Mouse (Mus musculus): Measurements from ENCODE around the gene Mical3. TPM values are rescaled to one million over a fixed set of nuclear protein-coding genes. Genes with fewer than 3 reads are reported as not detected.

Mical3 gene
- polyA plus RNA-seq, 1 experiment from 2014 or later, result 32.9 TPM

DNA sequence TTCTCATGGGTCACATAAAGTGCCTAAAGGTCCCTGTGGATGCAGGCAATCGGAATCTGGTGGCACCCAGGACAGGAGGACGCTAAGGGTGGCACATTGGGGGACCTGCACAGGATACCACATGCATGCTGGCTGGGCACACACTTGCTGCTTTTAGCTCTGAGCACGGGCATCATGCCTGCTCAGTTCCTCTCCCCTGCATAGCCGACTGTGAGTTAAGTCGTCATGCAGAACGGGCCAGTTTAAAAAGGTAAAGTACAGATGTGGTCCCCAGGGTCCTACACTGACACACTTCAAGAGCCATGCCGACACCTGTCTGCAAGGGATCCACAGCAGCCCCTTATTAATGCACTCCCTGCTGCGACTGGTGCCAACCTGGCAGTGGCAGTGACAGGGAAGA lies 176.6 kb downstream of the Mical3 start:
- Histone ChIP-seq H3K27me3 (replicated peaks; ENCODE audit: control insufficient read depth, insufficient read depth, low read length) (no peaks in the 10 kb centered on the region), H3K4me1 (ENCODE audit: control insufficient read depth, insufficient read depth, low read depth, low read length) (no peaks in the 10 kb centered on the region), H3K4me2 (ENCODE audit: low read length) (no peak overlapping the region), H3K9ac (ENCODE audit: low read depth, low read length) (no peak overlapping the region), H3K4me3 (ENCODE audit: low read length) (no peak overlapping the region), H3K9me3 (ENCODE audit: control insufficient read depth, low read length) (no peaks in the 10 kb centered on the region), H3K36me3 (ENCODE audit: control insufficient read depth, insufficient read depth, low read length) (peaks cover 39% of the 10 kb centered on the region), H3K27ac (ENCODE audit: low read depth, low read length) (no peak overlapping the region)
- no peak for ATAC-seq
- 90% methylated on average over 8 of the region's 8 CpGs for WGBS

DNA sequence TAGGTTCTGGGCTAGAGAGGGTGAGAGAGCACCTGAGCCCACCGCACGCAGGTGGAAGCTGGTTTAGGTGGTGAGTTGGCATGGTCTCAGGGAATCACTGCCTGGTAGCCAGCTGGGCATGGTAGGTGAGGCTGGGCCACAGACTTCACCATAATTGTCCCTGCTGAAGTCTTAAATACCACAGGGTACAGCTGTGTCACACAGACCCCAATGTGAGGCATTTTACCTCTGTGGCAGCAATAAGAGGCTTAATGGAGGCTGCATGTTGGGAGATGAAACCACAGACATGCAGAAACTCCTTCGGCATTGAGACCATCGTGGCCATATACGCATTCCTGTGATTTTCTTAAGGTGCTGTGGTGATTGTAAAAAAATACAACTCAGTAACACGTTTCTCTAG lies 178.3 kb downstream of the Mical3 start:
- peaks cover 28% of the 10 kb centered on the region for H3K36me3 ChIP-seq (ENCODE audit: control insufficient read depth, insufficient read depth, low read length)
- 94% methylated on average over 6 of the region's 6 CpGs for WGBS

DNA sequence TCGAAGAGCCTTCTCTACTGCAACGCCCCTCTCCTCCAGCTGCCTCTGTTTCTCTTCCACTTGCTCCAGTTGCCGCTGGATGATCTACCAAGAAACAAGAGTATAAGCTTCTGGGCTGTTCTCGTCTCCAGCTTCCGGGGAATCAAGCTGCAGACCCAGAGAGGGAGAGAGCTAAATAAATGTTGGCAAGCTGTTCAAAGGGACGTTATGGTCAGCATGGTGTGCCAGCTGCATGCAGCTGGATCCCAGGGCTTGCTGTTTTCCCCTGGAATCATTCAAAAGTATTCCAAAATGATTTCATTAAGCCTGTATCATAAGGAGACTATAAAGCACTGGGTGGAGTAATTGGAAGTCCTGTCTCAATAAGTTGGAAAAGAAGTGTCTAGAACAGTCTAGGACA lies 179.5 kb downstream of the Mical3 start:
- Histone ChIP-seq H3K4me1 (ENCODE audit: control insufficient read depth, insufficient read depth, low read depth, low read length) (no peaks in the 10 kb centered on the region), H3K27ac (ENCODE audit: low read depth, low read length) (no peak overlapping the region), H3K9me3 (ENCODE audit: control insufficient read depth, low read length) (no peaks in the 10 kb centered on the region), H3K4me2 (ENCODE audit: low read length) (no peak overlapping the region), H3K4me3 (ENCODE audit: low read length) (no peak overlapping the region), H3K36me3 (ENCODE audit: control insufficient read depth, insufficient read depth, low read length) (peaks cover 18% of the 10 kb centered on the region), H3K9ac (ENCODE audit: low read depth, low read length) (no peak overlapping the region), H3K27me3 (replicated peaks; ENCODE audit: control insufficient read depth, insufficient read depth, low read length) (no peaks in the 10 kb centered on the region)
- 91% methylated on average over 6 of the region's 6 CpGs for WGBS
- ATAC-seq, result no peak

More for the DNA sequence above, 178.3 kb downstream of the Mical3 start:
- no peak for ATAC-seq
- H3K9ac ChIP-seq (ENCODE audit: low read depth, low read length), result no peak overlapping the region
- H3K4me3 ChIP-seq (ENCODE audit: low read length), result no peak overlapping the region
- H3K27me3 ChIP-seq (replicated peaks; ENCODE audit: control insufficient read depth, insufficient read depth, low read length), result no peaks in the 10 kb centered on the region
- no peaks in the 10 kb centered on the region for H3K4me1 ChIP-seq (ENCODE audit: control insufficient read depth, insufficient read depth, low read depth, low read length)
- no peak overlapping the region for H3K4me2 ChIP-seq (ENCODE audit: low read length)
- no peaks in the 10 kb centered on the region for H3K9me3 ChIP-seq (ENCODE audit: control insufficient read depth, low read length)
- no peak overlapping the region for H3K27ac ChIP-seq (ENCODE audit: low read depth, low read length)

DNA sequence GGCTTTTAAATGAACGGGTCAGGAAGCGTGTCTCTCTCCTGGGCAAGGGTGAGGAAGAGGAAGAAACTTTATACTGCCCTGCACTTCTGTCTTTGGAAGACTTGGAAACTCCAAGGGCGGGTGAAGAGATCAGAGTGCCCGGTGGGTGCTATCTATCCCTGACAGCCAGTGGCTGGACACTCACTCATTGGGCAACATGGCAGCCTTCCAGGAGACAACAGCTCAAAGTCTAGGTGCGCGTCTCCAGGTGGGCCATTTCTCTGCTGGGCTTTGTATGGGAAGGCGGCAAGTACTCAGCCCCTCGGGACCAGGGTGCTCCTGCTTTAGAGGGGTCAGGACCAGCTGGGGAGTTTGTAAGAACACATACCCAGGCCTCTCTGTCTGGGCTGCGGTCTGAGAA lies 185.3 kb downstream of the Mical3 start:
- no peak overlapping the region for H3K27ac ChIP-seq (ENCODE audit: low read depth, low read length)
- ATAC-seq, result no peak
- H3K4me2 ChIP-seq (ENCODE audit: low read length), result no peak overlapping the region
- no peak overlapping the region for H3K4me3 ChIP-seq (ENCODE audit: low read length)
- peaks cover 4% of the 10 kb centered on the region; the same call in 1 of the 2 replicates for H3K36me3 ChIP-seq (ENCODE audit: control insufficient read depth, insufficient read depth, low read length)
- WGBS, result 91% methylated on average over 9 of the region's 9 CpGs
- no peak overlapping the region for H3K9ac ChIP-seq (ENCODE audit: low read depth, low read length)
- H3K27me3 ChIP-seq (replicated peaks; ENCODE audit: control insufficient read depth, insufficient read depth, low read length), result no peaks in the 10 kb centered on the region
- no peaks in the 10 kb centered on the region for H3K9me3 ChIP-seq (ENCODE audit: control insufficient read depth, low read length)
- no peaks in the 10 kb centered on the region for H3K4me1 ChIP-seq (ENCODE audit: control insufficient read depth, insufficient read depth, low read depth, low read length)

DNA sequence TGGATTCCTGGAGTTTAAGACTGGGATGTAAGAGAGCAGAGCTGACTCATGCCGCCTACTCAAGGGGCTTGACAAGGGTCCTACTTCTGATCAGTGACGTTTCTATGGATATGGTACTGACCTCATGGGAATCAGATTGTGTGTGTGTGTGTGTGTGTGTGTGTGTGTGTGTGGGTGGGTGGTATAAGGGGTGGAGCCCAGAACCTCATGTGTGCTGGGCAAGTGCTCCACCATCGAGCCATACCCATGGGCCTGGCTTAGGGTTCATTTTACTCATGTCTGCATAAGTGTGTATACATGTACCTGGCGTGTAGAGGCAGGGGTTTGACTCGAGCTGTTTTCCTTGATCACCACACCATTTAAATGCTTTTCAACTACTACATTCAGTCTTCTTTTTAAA lies 186.8 kb downstream of the Mical3 start:
- H3K27ac ChIP-seq (ENCODE audit: low read depth, low read length), result no peak overlapping the region
- H3K9me3 ChIP-seq (ENCODE audit: control insufficient read depth, low read length), result no peaks in the 10 kb centered on the region
- no peak overlapping the region for H3K4me2 ChIP-seq (ENCODE audit: low read length)
- no peak for ATAC-seq
- no peaks in the 10 kb centered on the region for H3K27me3 ChIP-seq (replicated peaks; ENCODE audit: control insufficient read depth, insufficient read depth, low read length)
- no peak overlapping the region for H3K9ac ChIP-seq (ENCODE audit: low read depth, low read length)
- WGBS, result 83% methylated on average over 5 of the region's 5 CpGs
- no peak overlapping the region for H3K4me3 ChIP-seq (ENCODE audit: low read length)
- H3K4me1 ChIP-seq (ENCODE audit: control insufficient read depth, insufficient read depth, low read depth, low read length), result no peaks in the 10 kb centered on the region
- H3K36me3 ChIP-seq (ENCODE audit: control insufficient read depth, insufficient read depth, low read length), result no peaks in the 10 kb centered on the region

DNA sequence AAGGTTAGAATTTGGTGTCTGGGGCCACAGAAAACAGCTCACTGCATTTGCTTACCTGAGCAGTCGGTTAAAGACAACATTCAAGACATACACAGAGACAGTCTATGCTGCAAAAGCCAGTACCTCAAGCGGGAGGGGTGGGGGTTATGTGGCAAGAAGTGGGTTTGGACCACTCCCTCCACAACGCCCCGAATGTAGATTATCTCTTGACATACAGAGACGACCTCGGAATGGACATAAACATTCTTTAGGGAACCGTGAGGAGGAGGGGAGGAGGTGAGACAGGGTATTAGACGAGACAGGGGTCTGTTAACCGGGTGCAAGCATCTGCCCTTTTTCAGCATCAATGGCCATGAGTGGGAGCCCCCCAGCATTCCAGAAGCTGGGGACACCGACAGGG lies 187.2 kb downstream of the Mical3 start:
- no peaks in the 10 kb centered on the region for H3K27me3 ChIP-seq (replicated peaks; ENCODE audit: control insufficient read depth, insufficient read depth, low read length)
- H3K9me3 ChIP-seq (ENCODE audit: control insufficient read depth, low read length), result no peaks in the 10 kb centered on the region
- H3K4me3 ChIP-seq (ENCODE audit: low read length), result no peak overlapping the region
- H3K9ac ChIP-seq (ENCODE audit: low read depth, low read length), result no peak overlapping the region
- no peak overlapping the region for H3K4me2 ChIP-seq (ENCODE audit: low read length)
- no peaks in the 10 kb centered on the region for H3K36me3 ChIP-seq (ENCODE audit: control insufficient read depth, insufficient read depth, low read length)
- no peak for ATAC-seq
- no peak overlapping the region for H3K27ac ChIP-seq (ENCODE audit: low read depth, low read length)
- H3K4me1 ChIP-seq (ENCODE audit: control insufficient read depth, insufficient read depth, low read depth, low read length), result no peaks in the 10 kb centered on the region
- WGBS, result 83% methylated on average over 10 of the region's 10 CpGs

DNA sequence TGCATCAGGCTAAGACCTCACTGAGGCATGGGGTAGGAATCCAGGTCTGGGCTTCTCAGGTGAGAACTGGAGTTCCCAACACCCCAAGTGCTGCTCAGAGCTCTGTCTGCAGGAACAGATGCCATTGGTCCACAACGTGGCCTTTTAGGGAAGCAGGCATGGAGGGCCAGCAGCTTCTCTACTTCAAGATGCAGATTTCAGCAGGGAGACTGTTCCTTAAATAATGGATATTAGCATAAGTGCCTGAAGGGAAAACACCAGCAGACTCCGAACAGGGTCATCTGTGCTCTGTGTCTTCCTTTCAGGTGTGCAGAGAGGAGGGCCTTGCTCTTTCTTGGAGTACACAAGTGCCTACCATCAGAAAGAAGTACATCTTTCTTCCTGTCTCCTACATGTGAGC lies 187.7 kb downstream of the Mical3 start:
- Histone ChIP-seq H3K9ac (ENCODE audit: low read depth, low read length) (no peak overlapping the region), H3K4me2 (ENCODE audit: low read length) (no peak overlapping the region), H3K36me3 (ENCODE audit: control insufficient read depth, insufficient read depth, low read length) (no peaks in the 10 kb centered on the region), H3K4me1 (ENCODE audit: control insufficient read depth, insufficient read depth, low read depth, low read length) (no peaks in the 10 kb centered on the region), H3K9me3 (ENCODE audit: control insufficient read depth, low read length) (no peaks in the 10 kb centered on the region), H3K27me3 (replicated peaks; ENCODE audit: control insufficient read depth, insufficient read depth, low read length) (no peaks in the 10 kb centered on the region), H3K4me3 (ENCODE audit: low read length) (no peak overlapping the region), H3K27ac (ENCODE audit: low read depth, low read length) (no peak overlapping the region)
- no peak for ATAC-seq
- WGBS, result 59% methylated on average over 2 of the region's 2 CpGs

DNA sequence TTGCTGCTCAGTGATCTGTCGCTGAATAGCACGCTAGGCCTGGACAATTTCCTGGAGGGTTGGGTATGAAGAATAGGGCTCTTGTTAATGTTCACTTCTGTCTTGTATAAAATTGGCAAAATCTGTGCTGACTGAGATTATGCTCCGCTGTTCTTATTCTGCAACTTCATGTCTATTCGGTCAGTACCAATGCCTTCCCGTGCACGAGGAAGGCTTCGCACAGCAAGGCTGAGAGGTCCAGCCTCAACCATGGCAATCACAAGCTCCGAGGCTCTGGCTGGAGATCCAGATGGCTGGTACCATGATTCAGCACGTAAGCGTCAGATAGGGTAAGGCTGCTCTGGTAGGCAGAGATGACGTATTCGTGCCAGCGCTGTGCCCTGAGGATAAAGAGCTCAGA lies 189.2 kb downstream of the Mical3 start:
- Histone ChIP-seq H3K9ac (ENCODE audit: low read depth, low read length) (no peak overlapping the region), H3K9me3 (ENCODE audit: control insufficient read depth, low read length) (no peaks in the 10 kb centered on the region), H3K27me3 (replicated peaks; ENCODE audit: control insufficient read depth, insufficient read depth, low read length) (no peaks in the 10 kb centered on the region), H3K27ac (ENCODE audit: low read depth, low read length) (no peak overlapping the region), H3K36me3 (ENCODE audit: control insufficient read depth, insufficient read depth, low read length) (no peaks in the 10 kb centered on the region), H3K4me3 (ENCODE audit: low read length) (no peak overlapping the region), H3K4me2 (ENCODE audit: low read length) (no peak overlapping the region), H3K4me1 (ENCODE audit: control insufficient read depth, insufficient read depth, low read depth, low read length) (no peaks in the 10 kb centered on the region)
- ATAC-seq, result no peak
- WGBS, result 91% methylated on average over 13 of the region's 13 CpGs

DNA sequence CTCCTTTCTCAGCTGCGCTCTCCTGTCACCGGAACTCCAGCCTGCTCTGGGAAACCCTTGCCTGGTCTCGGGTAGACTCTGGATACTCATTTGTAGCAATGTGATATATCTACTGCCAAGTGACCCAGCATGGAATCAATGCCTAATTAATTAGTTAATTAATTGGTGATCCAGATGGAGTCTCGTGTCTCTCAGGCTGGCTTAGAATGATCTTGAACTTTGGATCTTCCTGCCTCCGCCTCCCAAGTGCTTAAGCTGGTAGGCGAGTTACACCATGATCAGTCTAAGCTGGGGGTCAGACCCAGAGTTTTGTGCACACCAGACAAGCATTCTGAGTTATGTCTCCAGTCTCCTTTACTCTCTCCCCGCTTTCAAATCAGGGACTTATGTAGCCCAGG lies 189.7 kb downstream of the Mical3 start:
- no peak for ATAC-seq
- Histone ChIP-seq H3K9ac (ENCODE audit: low read depth, low read length) (no peak overlapping the region), H3K27ac (ENCODE audit: low read depth, low read length) (no peak overlapping the region), H3K4me1 (ENCODE audit: control insufficient read depth, insufficient read depth, low read depth, low read length) (no peaks in the 10 kb centered on the region), H3K4me3 (ENCODE audit: low read length) (no peak overlapping the region), H3K4me2 (ENCODE audit: low read length) (no peak overlapping the region), H3K9me3 (ENCODE audit: control insufficient read depth, low read length) (no peaks in the 10 kb centered on the region), H3K27me3 (replicated peaks; ENCODE audit: control insufficient read depth, insufficient read depth, low read length) (no peaks in the 10 kb centered on the region), H3K36me3 (ENCODE audit: control insufficient read depth, insufficient read depth, low read length) (peaks cover 2% of the 10 kb centered on the region; the same call in 1 of the 2 replicates)
- 69% methylated on average over 7 of the region's 7 CpGs for WGBS

DNA sequence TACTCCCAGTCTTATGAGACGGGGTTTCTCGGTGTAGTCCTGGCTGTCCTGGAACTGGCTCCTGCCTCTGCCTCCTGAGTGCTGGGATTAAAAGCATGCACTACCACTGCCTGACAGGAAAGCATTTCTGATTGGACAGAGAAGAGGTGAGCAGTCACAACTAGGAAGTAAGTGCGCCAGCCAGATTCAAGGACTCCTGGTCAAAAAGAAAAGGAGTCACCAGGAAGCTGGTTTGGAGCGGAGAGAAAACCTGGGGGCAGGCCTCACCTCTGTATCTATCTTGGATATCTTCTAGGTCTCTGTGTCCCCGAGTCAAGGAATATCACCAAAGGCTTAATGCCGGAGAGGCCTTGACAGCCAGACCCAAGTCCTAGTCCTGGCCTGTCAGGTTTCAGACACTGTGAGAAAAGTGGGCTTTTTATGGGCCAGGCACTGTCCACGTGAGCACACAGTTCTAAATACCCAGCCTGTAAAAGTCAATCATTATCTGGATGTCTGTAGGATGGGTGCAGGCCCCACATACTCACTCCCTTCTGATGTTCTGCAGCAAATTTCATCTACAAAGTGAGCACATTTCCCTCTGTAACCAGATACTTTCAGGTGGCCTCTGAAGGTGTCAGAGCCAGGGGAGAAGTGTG lies 190.2 kb downstream of the Mical3 start:
- Histone ChIP-seq H3K4me1 (ENCODE audit: control insufficient read depth, insufficient read depth, low read depth, low read length) (no peaks in the 10 kb centered on the region), H3K4me3 (ENCODE audit: low read length) (no peak overlapping the region), H3K9ac (ENCODE audit: low read depth, low read length) (no peak overlapping the region), H3K36me3 (ENCODE audit: control insufficient read depth, insufficient read depth, low read length) (peaks cover 4% of the 10 kb centered on the region; the same call in 1 of the 2 replicates), H3K9me3 (ENCODE audit: control insufficient read depth, low read length) (no peaks in the 10 kb centered on the region), H3K27me3 (replicated peaks; ENCODE audit: control insufficient read depth, insufficient read depth, low read length) (no peaks in the 10 kb centered on the region), H3K4me2 (ENCODE audit: low read length) (no peak overlapping the region), H3K27ac (ENCODE audit: low read depth, low read length) (no peak overlapping the region)
- ATAC-seq, result no peak
- WGBS, result 84% methylated on average over 7 of the region's 7 CpGs

Measured in hindbrain, embryonic 16.5 days (tissue).